Mouse (Mus musculus): ENCODE data around the gene Mical3.
A peak's percentile ranks its signal among the peaks of the same experiment; 100 is the strongest.

The Mical3 gene

GRCm38 (mm10) chr6:121084050-121084480, 46.7 kb downstream of the Mical3 start:
- no peak for DNase-seq (ENCODE audit: low read depth, low spot score)

GRCm38 (mm10) chr6:121082094-121082473, 48.7 kb downstream of the Mical3 start:
- DNase-seq (ENCODE audit: low read depth, low spot score): no peak

- DNase-seq (ENCODE audit: low read depth, low spot score): no peak
These were observed 49.3 kb downstream of the Mical3 start for GRCm38 (mm10) chr6:121081288-121082093.

DNA sequence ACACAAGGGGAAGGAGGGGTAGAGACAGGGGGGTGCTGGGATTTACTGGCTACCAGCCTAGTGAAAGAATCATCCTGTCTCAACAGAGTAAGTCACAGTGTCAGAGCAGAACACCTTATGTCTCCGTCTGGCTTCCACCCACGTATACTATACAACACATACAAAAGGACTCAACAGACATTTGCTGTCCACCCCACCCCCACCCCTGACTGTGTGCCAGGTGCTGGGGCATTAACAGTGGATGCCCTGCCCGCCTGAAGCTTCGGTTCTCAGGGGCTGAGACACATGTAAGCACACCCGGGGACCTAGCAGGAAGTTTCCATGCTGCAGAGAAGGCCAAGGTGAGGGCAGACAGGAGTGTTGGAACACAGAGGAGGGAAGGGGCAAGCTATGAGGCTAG, 52.6 kb downstream of the Mical3 start:
- no peak for DNase-seq (ENCODE audit: low read depth, low spot score)

GRCm38 (mm10) chr6:121076929-121077566, 53.8 kb downstream of the Mical3 start:
- peak; percentile 48 for DNase-seq (ENCODE audit: low read depth, low spot score)

DNA sequence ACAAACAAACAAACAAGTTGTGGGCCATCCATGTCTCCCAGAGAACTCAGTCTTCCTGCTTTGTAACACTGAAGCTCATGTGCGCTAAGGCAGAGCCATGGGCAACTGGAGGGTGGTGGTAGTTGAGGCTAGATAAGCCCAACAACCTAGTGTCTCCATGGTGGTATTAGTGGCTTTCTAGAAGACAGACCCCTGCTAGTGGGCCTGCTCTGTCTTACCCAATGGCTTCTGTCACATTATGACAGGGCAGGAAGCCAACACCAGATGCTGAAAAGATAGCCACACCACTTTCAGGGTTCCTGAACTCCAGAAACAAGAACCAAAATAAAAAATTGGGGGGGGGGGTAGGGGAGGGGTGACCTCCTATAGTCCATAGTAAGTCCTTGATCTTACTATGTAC, 55.0 kb downstream of the Mical3 start:
- DNase-seq (ENCODE audit: low read depth, low spot score): no peak

DNA sequence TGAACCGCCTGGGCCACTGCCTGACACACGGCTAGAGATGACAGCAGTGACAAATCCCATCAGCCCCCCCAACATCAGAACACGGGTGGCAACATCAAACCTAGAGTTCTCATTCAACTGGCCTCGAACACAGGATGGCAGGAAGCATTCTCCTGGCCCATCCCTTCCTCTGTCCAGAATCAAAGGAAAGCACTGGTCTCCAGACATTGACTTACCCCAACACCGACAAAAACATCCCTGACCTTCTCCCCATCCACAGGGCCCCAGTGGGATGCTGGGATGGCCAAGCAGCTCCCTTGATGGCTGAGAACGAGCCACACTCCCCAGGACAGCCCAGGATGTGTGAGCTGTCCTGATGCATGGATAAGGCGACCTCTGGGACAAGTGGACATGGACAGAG, 57.5 kb downstream of the Mical3 start:
- DNase-seq (ENCODE audit: low read depth, low spot score): no peak

DNA sequence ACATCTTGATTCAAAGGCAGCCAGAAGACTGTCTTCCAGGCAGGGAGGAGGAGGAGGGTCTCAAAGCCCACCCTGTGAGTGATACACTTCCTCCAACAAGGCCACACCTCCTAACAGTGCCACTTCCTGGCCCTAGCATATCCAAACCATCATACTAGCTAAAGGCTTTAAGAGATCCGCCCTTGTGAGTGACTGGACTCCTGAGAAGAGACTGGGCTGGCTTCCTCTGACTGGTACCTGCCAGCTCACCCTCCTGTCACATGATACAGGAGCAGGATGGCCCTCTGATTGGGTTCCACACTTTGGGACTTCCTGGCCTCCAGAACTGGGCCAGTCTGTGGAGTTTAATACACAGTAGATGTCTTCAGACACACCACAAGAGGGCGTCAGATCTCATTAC, 58.2 kb downstream of the Mical3 start:
- no peak for DNase-seq (ENCODE audit: low read depth, low spot score)

- DNase-seq (ENCODE audit: low read depth, low spot score): no peak
These were observed 60.1 kb downstream of the Mical3 start for GRCm38 (mm10) chr6:121070584-121071230.

GRCm38 (mm10) chr6:121069156-121069555, 61.6 kb downstream of the Mical3 start:
- DNase-seq (ENCODE audit: low read depth, low spot score): no peak

GRCm38 (mm10) chr6:121068087-121068464, 62.7 kb downstream of the Mical3 start:
- DNase-seq (ENCODE audit: low read depth, low spot score): no peak

GRCm38 (mm10) chr6:121067426-121068086, 63.2 kb downstream of the Mical3 start:
- DNase-seq (ENCODE audit: low read depth, low spot score): no peak

DNA sequence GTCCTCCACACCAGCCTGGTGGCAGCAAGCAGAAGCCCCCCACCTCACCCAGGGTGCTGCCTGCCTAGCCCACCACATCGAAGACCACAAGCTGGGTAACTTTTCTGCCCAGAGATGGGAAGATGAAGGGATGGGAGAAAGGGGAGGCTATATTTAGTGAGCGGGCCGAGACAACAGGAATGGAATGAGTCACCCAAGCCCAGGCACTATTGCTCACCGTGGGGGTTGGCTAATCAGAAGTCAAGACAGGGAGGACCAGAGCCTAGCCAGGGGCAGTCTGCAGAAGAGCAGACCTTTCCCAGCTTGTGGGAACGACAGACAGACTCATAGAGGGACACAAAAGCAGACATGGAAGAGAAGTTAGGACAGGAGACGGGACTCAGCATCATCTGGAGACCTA, 64.0 kb downstream of the Mical3 start:
- no peak for DNase-seq (ENCODE audit: low read depth, low spot score)

GRCm38 (mm10) chr6:121064356-121065015, 66.3 kb downstream of the Mical3 start:
- no peak for DNase-seq (ENCODE audit: low read depth, low spot score)

- no peak for DNase-seq (ENCODE audit: low read depth, low spot score)
These were observed 67.0 kb downstream of the Mical3 start for GRCm38 (mm10) chr6:121063771-121064170.

DNA sequence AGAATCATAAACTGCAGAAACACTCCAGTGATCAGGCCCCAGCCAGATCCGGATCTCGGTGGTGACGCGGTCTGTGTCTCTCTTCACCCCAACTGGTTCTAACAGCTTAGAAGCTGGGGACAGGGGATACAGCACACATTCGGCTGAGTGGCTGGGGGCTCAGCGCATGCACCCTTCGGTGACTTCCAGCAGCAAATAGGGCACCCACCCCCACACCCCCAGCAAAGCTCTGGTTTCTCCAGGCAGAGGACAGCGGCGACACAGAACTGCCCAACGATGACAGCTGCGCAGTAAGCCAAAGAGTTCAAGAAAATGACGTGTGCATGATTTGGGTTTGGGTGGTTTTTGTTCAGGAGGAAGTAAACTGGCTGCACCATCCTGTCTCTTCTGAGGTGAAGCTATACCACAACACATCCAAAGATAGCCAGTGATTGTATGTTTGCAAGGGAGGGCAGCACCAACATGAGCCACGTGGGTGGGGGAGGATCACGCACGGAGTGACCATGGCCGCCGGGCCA, 67.8 kb downstream of the Mical3 start:
- DNase-seq (ENCODE audit: low read depth, low spot score): no peak

GRCm38 (mm10) chr6:121058039-121058438, 72.8 kb downstream of the Mical3 start:
- DNase-seq (ENCODE audit: low read depth, low spot score): no peak

GRCm38 (mm10) chr6:121057181-121057956, 73.4 kb downstream of the Mical3 start:
- no peak for DNase-seq (ENCODE audit: low read depth, low spot score)

GRCm38 (mm10) chr6:121055496-121055895, 75.3 kb downstream of the Mical3 start:
- no peak for DNase-seq (ENCODE audit: low read depth, low spot score)

GRCm38 (mm10) chr6:121054908-121055307, 75.9 kb downstream of the Mical3 start:
- no peak for DNase-seq (ENCODE audit: low read depth, low spot score)

GRCm38 (mm10) chr6:121054340-121054739, 76.5 kb downstream of the Mical3 start:
- DNase-seq (ENCODE audit: low read depth, low spot score): no peak
